Mouse (Mus musculus) skeletal muscle tissue, adult 2 months (tissue): Measurements from ENCODE around the gene Fam219a.

ENCODE experiments used
- DNase-seq: peaks from one replicate; pipeline ENCODE4 v3.0.0-alpha.2; 2012; ENCODE audit warnings: low read depth, low spot score

Gene Fam219a

DNA sequence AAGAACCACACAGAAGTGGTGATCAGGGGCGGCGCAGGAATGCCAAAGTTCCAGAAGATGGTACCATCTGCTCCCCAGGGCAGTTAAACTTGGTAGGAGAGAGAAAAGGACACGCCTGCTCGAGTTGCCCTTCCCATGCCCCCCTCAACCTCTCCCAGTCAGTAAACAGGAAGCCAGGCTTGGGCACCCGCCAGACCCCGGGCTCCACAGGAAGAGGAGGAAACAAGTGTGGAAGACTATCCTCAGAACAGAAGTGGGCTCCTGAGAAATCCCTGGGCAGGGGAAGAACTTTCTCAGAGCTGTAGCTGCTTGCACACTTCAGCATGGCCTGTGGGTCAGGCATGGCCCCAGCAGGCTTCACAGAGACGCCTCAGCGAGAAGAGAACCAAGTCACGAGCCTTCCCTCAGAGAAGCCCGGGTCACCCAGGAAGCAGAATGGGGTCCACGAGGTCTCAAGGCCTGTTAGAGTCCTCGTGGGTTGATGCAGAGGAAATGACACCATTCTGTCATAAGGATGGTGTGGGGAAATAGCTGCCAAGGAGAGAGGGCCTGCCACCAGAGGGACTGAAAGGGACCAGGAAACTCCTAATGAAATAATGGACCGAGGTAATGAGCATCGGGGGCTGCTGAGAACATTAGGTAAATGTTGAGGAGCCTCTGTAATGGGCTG, 14.2 kb downstream of the Fam219a start:
- DNase-seq = peak; percentile 45

DNA sequence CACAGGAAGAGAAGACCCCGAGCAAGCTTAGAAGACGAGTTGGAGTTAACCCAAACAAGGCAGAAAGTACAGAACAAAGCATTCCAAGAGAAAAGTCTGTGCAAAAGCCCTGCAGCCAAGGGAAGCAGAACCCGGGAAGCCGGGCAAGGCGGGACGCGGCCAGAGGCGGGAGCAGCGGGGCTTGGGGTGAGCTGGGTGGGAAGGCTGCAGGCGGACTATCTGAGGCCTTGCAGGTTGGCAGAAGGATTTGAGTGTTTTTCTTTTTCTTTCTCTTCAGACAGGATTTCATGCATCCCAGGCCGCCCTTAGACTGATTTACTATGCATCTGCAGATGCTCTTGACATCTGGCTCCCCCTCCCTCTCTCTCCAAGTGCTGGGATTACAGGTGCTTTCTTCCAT, 16.2 kb downstream of the Fam219a start:
- DNase-seq = no peak

- DNase-seq = peak; percentile 71
These were observed 16.8 kb downstream of the Fam219a start for GRCm38 (mm10) chr4:41552529-41552928.

DNA sequence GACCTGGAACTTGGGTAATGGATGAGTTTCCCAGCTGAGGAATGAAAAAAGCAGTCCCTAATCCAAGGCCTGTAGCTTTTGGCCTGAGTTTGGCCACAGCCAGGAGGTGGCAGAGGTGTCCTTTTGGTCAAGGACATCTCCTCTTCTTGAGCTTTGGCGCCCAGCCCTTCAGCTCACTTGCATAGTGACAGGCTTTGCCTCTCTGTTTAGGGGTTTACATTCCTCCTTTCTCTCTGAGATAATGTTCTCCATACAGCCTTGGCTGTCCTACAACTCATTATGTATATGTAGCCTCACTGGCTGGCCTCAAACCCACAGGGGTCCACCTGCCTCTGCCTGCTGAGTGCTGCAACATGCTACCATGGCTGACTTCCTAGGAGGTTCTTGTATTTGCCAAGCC, 22.3 kb downstream of the Fam219a start:
- no peak for DNase-seq

- no peak for DNase-seq
These were observed 23.4 kb downstream of the Fam219a start for GRCm38 (mm10) chr4:41545985-41546384.

DNA sequence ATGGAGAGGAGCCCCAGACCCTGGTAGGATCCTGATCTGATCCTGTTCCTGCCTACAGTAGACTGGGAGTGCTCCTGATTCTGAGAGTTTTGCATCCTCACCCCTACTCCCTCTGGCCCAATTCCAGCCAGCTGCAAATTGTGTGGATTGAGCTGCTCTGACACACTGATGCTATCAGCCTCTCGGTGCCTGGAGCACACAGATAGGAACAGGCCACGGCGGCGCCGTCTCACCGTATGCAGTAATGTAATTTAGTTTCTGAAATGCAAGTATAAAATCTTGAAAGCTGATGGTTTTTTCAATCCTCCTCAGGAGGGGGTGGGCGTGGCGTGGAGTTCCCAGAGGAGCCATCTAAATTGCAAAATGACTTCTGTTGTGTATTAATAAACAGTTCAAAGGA, 27.2 kb downstream of the Fam219a start:
- no peak for DNase-seq

DNA sequence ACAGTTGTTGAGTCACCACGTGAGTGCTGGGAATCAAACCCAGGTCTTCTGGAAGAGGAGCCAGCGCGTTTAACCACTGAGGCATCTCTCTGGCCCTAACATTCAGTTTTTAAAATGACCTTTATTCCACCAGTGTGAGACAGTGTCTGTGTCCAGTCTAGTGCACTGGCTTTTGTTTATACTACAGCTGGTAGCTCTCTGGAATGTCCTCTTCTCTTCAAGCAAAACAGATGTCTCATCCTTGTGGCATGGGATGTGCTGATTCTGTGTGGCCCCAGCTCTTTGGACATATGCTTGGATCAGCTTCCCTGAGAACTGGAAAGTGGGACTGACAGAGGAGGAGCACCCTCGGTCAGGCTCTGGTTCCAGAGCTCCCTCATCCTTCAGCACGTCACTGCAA, 34.5 kb downstream of the Fam219a start:
- no peak for DNase-seq

- no peak for DNase-seq
These were observed 36.9 kb downstream of the Fam219a start for GRCm38 (mm10) chr4:41532420-41532819.

DNA sequence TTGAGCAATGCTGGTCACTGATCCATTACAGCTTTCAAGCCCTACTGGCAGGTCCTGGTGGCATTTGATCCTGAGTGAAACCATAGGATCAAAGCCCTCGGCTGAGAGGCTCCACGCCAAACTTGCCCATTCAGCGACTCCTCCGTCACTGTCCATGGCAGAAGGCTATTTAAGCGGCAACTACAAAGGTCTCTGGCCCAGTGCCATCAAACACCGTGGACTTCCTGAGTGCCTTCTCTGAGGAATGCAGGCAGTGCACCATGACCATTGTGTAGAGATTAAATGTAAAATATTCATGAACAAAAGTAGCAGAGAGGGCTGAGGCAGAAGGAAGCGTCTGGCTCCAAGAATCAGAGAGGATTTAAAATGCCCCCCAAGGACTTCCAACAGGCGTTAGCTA, 41.3 kb downstream of the Fam219a start:
- peak; percentile 89 for DNase-seq

DNA sequence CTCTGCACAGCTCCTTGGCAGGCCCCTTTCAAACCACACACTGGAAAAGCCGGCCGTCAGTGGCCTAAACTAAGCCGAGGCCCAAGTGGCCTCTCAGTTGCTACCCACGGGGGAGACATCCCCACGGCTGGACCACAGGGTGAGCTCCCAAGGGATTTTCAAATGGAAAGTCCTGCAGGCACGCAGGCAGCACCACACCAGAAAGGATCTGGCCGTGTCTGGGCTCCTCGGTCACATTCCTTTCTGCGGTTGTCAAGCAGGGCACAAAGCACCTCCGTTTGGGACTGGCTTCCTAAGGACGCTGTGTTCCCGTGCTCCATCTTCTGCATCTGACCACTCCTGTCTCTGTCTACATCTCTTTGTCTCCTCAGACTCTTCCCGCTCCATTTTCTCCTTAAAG, 42.3 kb downstream of the Fam219a start:
- no peak for DNase-seq

DNA sequence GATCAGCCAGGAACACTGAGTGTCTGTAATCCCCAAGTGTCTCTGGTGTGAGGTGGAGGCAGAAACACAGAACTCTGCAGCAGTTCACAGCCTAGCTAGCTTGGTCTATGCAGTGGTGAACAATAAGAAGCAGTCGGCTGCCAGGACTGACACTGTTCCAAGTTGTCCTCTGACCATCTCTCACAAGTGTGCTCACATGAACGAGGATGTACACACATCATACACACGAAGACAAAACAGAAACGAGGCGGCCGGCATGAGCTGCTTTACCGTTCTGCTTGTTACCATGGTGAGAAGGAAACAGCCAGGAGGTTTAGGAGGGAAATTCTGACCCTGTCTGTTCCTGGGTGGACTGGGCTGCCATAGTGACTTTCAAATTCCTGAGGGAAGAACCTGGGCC, 42.8 kb downstream of the Fam219a start:
- DNase-seq = no peak

DNA sequence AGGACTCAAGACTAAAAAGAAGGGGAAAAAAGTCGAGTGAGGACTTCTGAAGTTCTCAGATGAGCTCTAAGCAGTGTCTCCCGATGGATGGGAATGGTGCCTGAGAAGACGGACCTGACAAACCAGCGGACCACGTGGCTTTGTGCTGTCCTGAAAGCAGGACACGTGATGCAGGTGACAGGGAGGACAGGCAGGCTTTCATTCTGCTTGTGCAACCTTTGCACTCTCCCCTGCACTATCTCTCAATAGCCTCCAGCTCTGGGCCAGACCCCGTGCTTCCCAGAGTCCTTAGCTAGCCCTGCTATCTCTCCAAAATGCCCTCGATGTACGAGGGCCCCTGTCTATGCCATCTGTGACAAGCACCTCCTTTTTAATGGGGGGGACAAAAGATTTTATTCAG, 44.5 kb downstream of the Fam219a start:
- DNase-seq = no peak

DNA sequence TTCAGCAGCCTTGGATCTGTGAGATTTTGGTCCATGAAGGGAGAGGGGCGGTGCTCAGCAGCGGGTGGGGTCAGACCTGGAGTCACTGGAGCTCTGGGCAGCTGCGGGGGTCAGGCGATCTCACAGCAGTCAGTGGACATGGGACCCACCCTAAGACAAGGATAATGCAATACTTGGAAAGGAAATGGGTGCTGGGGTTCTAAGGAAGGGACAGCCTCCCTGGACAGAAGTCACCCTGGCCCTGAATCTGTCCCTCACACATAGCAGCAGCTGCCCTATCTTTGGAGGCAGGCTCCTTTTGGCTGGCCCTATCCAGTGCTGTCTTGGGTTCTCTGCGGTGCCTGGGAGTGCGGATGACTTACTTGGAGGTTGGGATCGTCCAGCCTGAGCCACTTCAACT, 45.5 kb downstream of the Fam219a start:
- DNase-seq = no peak

DNA sequence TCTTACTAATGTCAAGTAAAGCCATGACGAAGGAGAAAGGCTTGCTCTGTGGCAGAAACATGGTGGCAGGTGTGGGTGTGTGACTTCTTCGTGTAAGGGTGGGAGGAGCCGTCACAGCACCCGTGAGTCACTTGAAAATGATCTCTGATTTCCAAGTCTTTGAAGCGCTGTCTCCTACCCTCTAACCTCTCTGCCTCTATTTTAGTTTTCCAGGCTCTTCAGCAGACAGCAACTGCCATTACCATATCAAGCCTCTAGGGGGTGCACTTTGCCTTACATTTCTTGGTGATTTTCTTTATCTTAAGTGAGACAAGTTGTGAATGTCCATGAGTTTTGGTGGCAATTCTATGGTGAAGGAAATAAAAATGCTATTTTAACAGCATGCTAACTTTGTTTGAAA, 46.5 kb downstream of the Fam219a start:
- DNase-seq = peak; percentile 44

- DNase-seq = no peak
These were observed 47.2 kb downstream of the Fam219a start for GRCm38 (mm10) chr4:41522136-41522535.

- DNase-seq = no peak
These were observed 48.7 kb downstream of the Fam219a start for GRCm38 (mm10) chr4:41520641-41521040.

DNA sequence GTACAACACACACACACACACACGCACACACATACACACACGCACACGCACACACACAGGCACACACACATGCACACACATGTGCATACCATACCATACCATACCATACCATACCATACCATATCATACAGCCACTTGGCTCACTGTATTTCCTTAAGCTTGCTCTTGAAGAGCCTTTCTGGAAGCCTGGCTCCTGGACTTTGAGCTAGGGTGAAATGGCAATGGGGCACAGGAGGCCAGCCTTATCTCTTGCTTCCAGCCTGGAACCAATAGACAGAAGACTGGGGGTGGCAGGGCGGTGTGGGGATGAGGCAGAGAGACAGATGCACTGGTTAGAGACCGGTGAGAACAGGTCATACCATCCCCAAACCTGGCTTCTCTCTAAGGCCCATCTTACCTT, 50.1 kb downstream of the Fam219a start:
- no peak for DNase-seq

DNA sequence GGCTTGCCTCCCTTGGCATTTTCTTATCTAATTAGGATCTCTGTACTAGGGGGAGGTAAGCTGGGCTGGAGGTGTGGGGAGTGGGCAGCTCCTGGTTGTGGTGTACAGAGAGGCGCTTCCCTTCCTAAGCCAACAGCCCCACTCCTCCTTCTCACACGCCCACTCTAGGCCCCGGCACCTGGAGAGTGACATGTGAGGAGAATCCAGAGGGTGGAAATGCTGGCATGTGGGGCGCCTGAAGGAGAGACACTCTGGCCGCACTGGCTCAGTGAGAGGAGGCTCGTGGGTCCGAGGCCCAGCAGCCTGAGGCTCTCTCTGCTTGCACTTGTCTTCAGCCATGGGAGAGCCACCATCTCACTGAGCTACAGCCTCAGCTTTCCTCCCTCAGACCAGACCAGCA, 51.0 kb downstream of the Fam219a start:
- no peak for DNase-seq

GRCm38 (mm10) chr4:41517233-41517632, 52.1 kb downstream of the Fam219a start, which contains the start of gene 1110017D15Rik:
Gene 1110017D15Rik (minus strand): TSS chr4:41517333.
- no peak for DNase-seq

DNA sequence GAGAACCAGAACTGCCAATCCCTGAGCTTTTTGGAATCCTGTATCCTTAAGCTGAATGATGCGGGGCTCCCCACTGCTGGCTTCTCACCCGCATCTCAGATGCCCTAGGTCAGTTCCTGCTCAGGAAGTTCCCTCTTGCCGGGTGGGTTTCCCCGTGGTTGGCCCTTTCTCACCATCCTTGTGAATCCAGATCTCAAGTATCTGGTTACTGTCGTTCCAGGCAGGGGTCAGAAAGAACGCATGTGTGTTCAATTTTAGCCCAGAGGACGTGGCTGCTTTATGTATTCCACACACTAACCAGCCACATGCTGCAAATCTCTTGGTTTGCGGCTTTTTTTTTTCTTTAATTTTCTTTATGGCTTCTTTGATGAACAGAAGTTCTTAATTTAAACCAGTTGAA, 55.6 kb downstream of the Fam219a start:
- no peak for DNase-seq

DNA sequence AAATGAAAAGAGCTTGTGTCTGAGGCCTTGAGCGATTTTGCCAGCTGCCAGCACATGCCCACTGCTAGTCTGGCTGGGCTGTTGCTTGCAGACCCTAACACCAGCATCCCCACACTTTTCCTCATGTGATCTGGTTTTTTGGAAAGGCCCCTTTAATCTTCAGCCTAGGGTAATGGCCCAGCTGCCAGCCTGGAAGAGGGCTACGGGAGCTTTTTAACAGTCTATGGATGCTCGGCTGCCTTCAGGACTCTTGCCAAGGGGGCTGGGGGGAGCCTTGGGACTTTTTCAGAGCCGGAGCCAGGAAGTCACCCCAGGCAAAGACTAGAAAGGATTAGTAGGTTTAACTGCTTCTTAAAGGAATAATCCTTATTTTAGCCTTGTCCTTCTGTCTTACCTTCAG, 56.0 kb downstream of the Fam219a start:
- no peak for DNase-seq

DNA sequence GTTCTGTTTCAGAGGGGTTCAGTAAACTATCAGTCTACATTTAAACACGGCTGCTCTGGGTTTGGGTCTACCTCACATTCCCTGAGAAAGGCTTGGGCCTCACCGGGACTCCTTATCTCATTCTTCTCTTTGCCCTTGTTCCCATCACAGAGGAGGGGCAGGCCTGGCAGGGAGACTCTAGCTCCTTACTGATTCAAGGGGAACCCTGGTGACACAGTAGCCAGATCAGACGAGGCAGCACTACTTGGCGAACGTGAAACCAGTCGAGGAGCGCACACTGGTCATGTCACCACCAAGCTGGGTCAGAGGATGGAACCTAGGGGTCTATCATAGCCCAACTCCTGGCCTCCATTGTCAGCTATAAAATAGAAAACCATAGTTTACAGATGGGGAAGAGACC, 61.3 kb downstream of the Fam219a start:
- no peak for DNase-seq

GRCm38 (mm10) chr4:41507326-41507924, 61.9 kb downstream of the Fam219a start:
- DNase-seq = no peak

GRCm38 (mm10) chr4:41506906-41507305, 62.4 kb downstream of the Fam219a start:
- peak; percentile 57 for DNase-seq
